Mouse (Mus musculus) intestine, embryonic 14.5 days (tissue): ENCODE measurements at regions not wholly inside any gene's neighbourhood (a gene's known extent, or its start where the extent isn't known, plus 50 kb on each side); places are given as distances from the start of the nearest gene placed in this dataset.

Experiments used
- ATAC-seq: fragments of 200-750 bp; cut with Nextera tagmentation; replicated peaks from 2 replicates; pipeline ENCODE4 v1.8.0; 2017; ENCODE audit warnings: low read depth, moderate number of reproducible peaks, moderate TSS enrichment, moderate library complexity; ENCODE audit not compliant: low FRiP score, low TSS enrichment
- DNase-seq: peaks from one replicate; pipeline ENCODE4 v3.0.0-alpha.2; 2018; ENCODE audit warnings: low spot score
- H3K27ac ChIP-seq: fragments of 300-500 bp; sonication (generic); 2 replicates; pipeline ENCODE4 v1.5.1; 2014; ENCODE audit warnings: low read depth, mild to moderate bottlenecking, control low read depth
- H3K27me3 ChIP-seq: fragments of 300-500 bp; sonication (generic); replicated peaks from 2 replicates; pipeline ENCODE4 v1.6.1; 2014; ENCODE audit warnings: low read length, control low read depth; ENCODE audit not compliant: control insufficient read depth, insufficient read depth
- H3K36me3 ChIP-seq: fragments of 300-500 bp; sonication (generic); 2 replicates; pipeline ENCODE4 v1.6.1; 2014; ENCODE audit warnings: low read length, control low read depth; ENCODE audit not compliant: control insufficient read depth, insufficient read depth
- H3K4me1 ChIP-seq: fragments of 300-500 bp; sonication (generic); replicated peaks from 2 replicates; pipeline ENCODE4 v1.6.1; 2014; ENCODE audit warnings: low read length, control low read depth, mixed read lengths; ENCODE audit not compliant: control insufficient read depth, insufficient read depth
- H3K4me2 ChIP-seq: fragments of 300-500 bp; sonication (generic); 2 replicates; pipeline ENCODE4 v1.6.1; 2014; ENCODE audit warnings: low read length
- H3K4me3 ChIP-seq: fragments of 300-500 bp; sonication (generic); 2 replicates; pipeline ENCODE4 v1.5.1; 2014; ENCODE audit warnings: low read depth, low read length, control low read depth, mixed read lengths
- H3K9ac ChIP-seq: fragments of 300-500 bp; sonication (generic); 2 replicates; pipeline ENCODE4 v1.6.1; 2014; ENCODE audit warnings: mild to moderate bottlenecking, low read length
- H3K9me3 ChIP-seq: fragments of 300-500 bp; sonication (generic); 2 replicates; pipeline ENCODE4 v1.6.1; 2016; ENCODE audit warnings: low read length, control low read depth; ENCODE audit not compliant: control insufficient read depth
- WGBS: fragments of 180-500 bp; shearing (Covaris S2); extraction: QIAGEN DNeasy Blood & Tissue Kit; methylation state at CpG from one replicate; pipeline ENCODE4 v1.1.7; 2014; 5-methylcytosine and 5-hydroxymethylcytosine counted together

DNA sequence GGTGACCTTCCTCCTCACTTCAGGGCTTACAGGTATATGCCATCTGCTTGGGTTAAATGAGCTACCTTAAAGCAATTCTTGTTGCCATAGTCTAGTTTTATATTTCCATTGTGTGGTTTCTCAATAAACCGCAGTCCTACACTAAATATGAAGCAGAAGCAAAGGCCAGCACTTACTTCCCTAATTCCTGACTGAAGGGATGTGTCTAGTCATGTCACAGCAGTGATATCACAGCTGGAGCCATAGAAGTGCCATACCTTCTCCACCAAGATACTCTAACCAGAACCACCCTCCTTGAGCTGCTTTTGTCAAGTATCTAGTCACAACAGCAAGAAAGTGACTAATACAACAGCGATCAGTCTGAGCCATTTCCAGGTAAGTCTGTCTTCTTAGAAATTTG lies 283.6 kb upstream of the Myo3a start:
- H3K27ac ChIP-seq = no peak overlapping the region
- ATAC-seq (no peak), DNase-seq (no peak)
- H3K4me2 ChIP-seq = no peak overlapping the region
- WGBS = 86% methylated on average over 2 of the region's 2 CpGs
- H3K9me3 ChIP-seq = no peaks in the 10 kb centered on the region
- no peak overlapping the region for H3K4me3 ChIP-seq
- no peaks in the 10 kb centered on the region for H3K4me1 ChIP-seq
- no peaks in the 10 kb centered on the region for H3K36me3 ChIP-seq
- H3K9ac ChIP-seq = no peak overlapping the region
- no peaks in the 10 kb centered on the region for H3K27me3 ChIP-seq

DNA sequence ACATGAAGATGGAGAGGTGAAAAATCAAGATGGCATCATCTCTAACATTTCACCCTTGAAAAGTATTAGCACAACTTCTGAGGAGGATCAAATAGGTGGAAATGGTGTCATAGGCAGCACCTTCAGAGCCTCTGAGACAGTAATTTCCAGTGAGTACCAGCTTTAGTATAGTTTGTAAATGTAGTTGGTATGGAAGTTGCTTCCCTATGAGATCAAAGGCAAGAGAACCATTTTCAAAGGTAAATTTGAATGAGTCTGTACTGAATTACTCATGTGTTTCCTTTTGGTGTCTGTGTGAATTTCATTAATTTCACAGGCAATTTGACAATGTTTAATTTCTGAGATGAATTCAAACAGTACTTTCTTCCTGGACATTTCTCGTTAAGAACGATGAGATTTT lies 280.8 kb upstream of the Myo3a start:
- no peak overlapping the region for H3K4me3 ChIP-seq
- no peaks in the 10 kb centered on the region for H3K9me3 ChIP-seq
- no peak for DNase-seq
- H3K4me1 ChIP-seq = no peaks in the 10 kb centered on the region
- ATAC-seq = no peak
- no peaks in the 10 kb centered on the region for H3K36me3 ChIP-seq
- H3K9ac ChIP-seq = no peak overlapping the region
- 92% methylated on average over 2 of the region's 2 CpGs for WGBS
- no peak overlapping the region for H3K27ac ChIP-seq
- no peaks in the 10 kb centered on the region for H3K27me3 ChIP-seq
- no peak overlapping the region for H3K4me2 ChIP-seq

DNA sequence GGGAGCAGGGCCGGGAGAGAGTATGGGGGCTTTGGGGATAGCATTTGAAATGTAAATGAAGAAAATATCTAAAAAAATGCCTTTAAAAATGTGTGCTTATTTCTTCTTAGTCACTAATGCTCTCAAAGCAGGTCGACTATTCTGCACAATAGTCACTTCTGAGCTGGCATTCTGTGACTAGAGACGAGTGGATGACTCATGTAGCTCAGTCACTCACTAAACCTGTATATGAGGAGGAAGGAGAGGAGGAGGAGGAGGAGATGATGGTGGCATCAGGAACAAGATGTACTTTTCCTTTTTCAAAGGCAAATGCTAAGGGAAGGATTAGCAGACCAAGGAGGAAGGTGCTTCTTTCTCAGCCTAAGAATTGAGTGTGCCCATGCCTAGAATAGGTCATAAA lies 276.0 kb upstream of the Myo3a start:
- H3K27me3 ChIP-seq = no peaks in the 10 kb centered on the region
- WGBS = 63% methylated on average over 3 of the region's 3 CpGs
- DNase-seq = no peak

DNA sequence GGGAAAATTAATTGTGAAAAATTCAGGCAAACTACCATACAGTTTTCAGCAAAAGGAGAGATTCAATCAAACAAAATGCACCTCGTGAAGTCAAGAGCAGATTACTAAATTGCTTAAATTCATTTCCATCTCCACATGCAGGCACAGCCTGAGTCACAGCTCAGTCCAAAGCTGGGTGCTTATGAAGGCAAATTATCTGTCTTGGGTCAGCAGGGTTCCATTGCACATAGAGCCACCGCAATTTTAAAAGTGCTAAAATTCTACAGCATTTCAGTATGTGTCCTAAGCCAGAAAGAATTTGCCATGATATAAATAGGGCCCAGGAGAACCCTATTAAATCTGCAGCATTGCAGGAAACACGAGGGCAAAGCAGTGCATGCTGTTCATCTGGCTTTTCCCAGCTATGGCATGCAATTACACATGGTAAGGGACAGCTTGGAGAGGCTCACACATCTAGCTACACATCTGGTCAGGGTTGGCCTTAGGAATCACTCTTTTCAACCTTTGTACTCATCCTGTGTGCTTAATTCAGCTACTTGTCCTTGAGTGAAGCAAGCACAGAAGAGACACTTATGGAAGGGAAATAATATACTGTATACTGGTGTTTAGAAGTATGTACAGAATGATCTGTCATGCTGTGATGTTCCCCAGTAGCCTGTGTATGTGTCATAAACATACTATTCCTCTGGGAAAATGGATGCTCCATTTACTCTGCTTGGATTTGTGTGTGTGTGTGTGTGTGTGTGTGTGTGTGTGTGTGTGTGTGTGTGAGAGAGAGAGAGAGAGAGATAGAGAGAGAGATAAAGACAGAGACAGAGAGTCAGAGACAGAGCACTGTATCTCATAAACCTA lies 271.0 kb upstream of the Myo3a start:
- Histone ChIP-seq H3K36me3 (no peaks in the 10 kb centered on the region), H3K27me3 (no peaks in the 10 kb centered on the region), H3K4me3 (no peak overlapping the region), H3K4me1 (no peaks in the 10 kb centered on the region), H3K9ac (no peak overlapping the region), H3K27ac (no peak overlapping the region), H3K4me2 (no peak overlapping the region), H3K9me3 (no peaks in the 10 kb centered on the region)
- WGBS = 56% methylated on average over 3 of the region's 3 CpGs
- DNase-seq = no peak
- ATAC-seq = no peak

More for the DNA sequence above, 276.0 kb upstream of the Myo3a start:
- Histone ChIP-seq H3K9me3 (no peaks in the 10 kb centered on the region), H3K9ac (no peak overlapping the region), H3K4me3 (no peak overlapping the region), H3K4me2 (no peak overlapping the region), H3K4me1 (no peaks in the 10 kb centered on the region), H3K36me3 (no peaks in the 10 kb centered on the region), H3K27ac (no peak overlapping the region)
- ATAC-seq = no peak

DNA sequence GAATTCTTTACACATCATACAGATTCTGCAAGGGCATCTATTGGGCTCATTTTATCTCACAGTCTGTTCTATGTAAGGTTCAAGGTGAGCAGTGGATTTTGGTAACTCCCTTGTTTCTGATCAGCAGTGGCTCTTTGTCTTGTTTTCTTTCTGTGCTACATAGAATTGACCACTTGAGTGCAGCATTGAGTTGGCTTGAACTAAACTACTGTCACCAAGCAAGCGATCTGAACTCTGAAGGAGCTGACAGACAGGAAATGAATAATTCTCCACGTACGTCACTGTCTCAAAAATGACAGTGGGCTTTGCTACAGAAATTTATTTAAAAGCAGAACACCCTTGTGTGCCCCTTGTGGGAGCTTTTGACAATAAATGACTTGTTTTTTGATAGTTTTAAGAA lies 268.9 kb upstream of the Myo3a start:
- DNase-seq (peak; percentile 53), ATAC-seq (peak; percentile 62; the same call in 1 of the 2 replicates)
- H3K4me1 ChIP-seq = no peaks in the 10 kb centered on the region
- no peaks in the 10 kb centered on the region for H3K9me3 ChIP-seq
- 1% methylated on average over 3 of the region's 3 CpGs for WGBS
- H3K27ac ChIP-seq = no peak overlapping the region
- H3K9ac ChIP-seq = no peak overlapping the region
- H3K36me3 ChIP-seq = no peaks in the 10 kb centered on the region
- no peaks in the 10 kb centered on the region for H3K27me3 ChIP-seq
- H3K4me3 ChIP-seq = 0 out of 2 replicates have a peak overlapping the region, but pooled peaks have one; percentile 10
- H3K4me2 ChIP-seq = peak overlapping the region; percentile 30; the same call in 1 of the 2 replicates

GRCm38 (mm10) chr2:21958802-21959201 lies 268.5 kb upstream of the Myo3a start:
- Histone ChIP-seq H3K9ac (no peak overlapping the region), H3K4me3 (0 out of 2 replicates have a peak overlapping the region, but pooled peaks have one; percentile 10)
- no peak for DNase-seq

DNA sequence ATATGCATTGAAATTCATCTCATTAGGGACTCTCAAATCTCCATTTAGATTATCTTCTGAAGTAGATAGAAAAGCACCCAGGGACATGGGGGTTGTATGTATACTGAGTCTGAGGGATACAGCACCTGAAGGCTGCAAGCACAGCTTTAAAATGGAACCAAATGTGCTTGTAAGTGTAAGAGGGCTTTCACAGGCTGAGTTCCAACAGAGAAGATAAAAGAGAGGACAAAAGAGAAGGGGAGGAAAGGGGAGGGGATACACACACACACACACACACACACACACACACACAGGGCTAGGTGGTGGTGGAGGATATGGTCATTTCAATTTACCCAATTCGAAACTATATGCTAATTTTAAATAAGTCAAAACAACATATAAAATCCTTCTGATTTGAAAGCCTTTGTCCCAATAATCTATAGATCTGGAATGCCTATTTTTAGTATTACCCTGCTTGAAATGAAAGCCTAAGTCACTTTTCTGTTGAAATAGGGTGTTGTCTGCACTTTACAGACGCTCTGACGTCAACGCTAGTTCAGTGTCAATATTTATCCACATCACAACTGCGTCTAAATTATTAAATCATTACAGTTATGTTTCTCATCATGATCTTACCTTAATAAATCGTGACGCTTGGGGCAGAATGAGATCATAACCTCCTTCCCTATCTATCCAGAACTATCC lies 263.8 kb upstream of the Myo3a start:
- Histone ChIP-seq H3K27ac (no peak overlapping the region), H3K4me1 (no peaks in the 10 kb centered on the region), H3K4me3 (no peak overlapping the region), H3K36me3 (no peaks in the 10 kb centered on the region), H3K9ac (no peak overlapping the region), H3K4me2 (peak overlapping the region; percentile 21; the same call in 1 of the 2 replicates), H3K9me3 (no peaks in the 10 kb centered on the region), H3K27me3 (no peaks in the 10 kb centered on the region)
- DNase-seq = no peak
- 7% methylated on average over 7 of the region's 7 CpGs for WGBS
- ATAC-seq = no peak

More at GRCm38 (mm10) chr2:21958802-21959201, 268.5 kb upstream of the Myo3a start:
- peak overlapping the region; percentile 30; the same call in 1 of the 2 replicates for H3K4me2 ChIP-seq
- H3K4me1 ChIP-seq = no peaks in the 10 kb centered on the region
- no peaks in the 10 kb centered on the region for H3K27me3 ChIP-seq
- ATAC-seq = no peak
- WGBS = 53% methylated on average over 3 of the region's 3 CpGs
- H3K36me3 ChIP-seq = no peaks in the 10 kb centered on the region
- H3K27ac ChIP-seq = no peak overlapping the region
- H3K9me3 ChIP-seq = no peaks in the 10 kb centered on the region

GRCm38 (mm10) chr2:21964027-21964605 lies 263.2 kb upstream of the Myo3a start:
- H3K9me3 ChIP-seq = no peaks in the 10 kb centered on the region
- no peaks in the 10 kb centered on the region for H3K4me1 ChIP-seq
- no peaks in the 10 kb centered on the region for H3K27me3 ChIP-seq
- peak overlapping the region; percentile 21 for H3K4me2 ChIP-seq
- ATAC-seq = peak; percentile 40; the same call in 1 of the 2 replicates
- DNase-seq = no peak
- H3K36me3 ChIP-seq = no peaks in the 10 kb centered on the region
- H3K9ac ChIP-seq = no peak overlapping the region
- no peak overlapping the region for H3K27ac ChIP-seq
- 0% methylated on average over 10 of the region's 10 CpGs for WGBS
- H3K4me3 ChIP-seq = no peak overlapping the region
